Mouse (Mus musculus): ENCODE results near the gene Shc4.

The Shc4 gene

GRCm38 (mm10) chr2:125628487-125628886 is 95.5 kb downstream of the Shc4 start:
- no peak for DNase-seq

- DNase-seq = no peak
Measured at GRCm38 (mm10) chr2:125626536-125626935, 97.4 kb downstream of the Shc4 start.

- peak; percentile 97 for DNase-seq
Measured at GRCm38 (mm10) chr2:125624837-125625351, 99.1 kb downstream of the Shc4 start, which contains the start of gene Cep152. Gene Cep152 (minus strand): TSS chr2:125625113.

DNA sequence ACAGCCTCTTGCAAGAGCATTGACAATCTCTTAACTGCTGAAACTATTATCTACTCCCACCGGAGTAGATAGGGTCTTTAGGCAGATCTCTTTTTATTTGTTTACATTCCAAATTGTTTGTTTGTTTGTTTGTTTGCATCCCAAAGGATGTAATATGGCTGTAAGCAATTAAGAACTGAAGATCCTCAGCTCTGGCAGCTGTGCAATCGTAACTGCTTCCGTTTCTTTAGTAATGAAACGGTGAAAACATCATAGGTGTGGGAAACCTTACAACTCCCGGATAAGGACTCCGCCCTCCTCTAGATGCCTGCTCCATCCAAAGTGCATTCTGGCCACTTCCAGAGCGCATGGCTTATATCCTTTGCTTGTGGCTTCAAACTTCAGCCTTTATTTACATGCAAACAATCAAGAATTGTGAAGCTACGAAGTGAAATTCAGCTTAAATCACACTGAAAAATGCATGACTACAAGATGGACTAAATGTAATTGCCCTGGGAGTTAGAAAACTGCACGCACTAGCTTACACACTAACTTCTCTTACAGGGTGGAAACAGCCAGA is 99.7 kb downstream of the Shc4 start:
- no peak for DNase-seq

GRCm38 (mm10) chr2:125623211-125623610 is 100.7 kb downstream of the Shc4 start:
- no peak for DNase-seq

- no peak for DNase-seq
Measured at GRCm38 (mm10) chr2:125620213-125620907, 103.6 kb downstream of the Shc4 start.

DNA sequence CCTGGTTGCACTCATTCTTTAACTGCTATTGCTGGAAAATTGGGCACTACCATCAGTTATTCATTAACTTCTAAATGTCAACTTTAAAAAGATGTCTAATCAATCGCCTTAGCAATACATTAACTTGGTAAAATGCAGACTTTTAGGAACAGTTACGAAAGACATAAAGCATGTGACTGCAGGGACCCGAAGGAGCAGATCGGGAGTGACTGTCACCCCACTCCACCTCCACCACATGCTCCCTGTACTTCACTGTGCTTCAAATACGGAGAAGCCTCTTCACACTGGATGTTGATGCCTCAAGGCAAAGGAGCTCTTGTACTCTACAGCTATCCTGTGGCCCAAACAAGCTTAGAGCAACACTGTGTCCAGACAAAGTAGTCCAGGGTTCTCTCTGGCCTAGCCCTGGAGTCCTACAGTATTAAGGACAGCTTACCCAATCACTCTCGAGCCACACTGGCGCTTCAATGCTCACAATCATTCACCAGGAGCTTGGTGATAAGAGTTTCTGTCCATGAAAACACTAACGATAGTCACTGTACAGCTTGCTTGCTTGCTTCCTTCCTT is 108.0 kb downstream of the Shc4 start:
- DNase-seq = no peak

GRCm38 (mm10) chr2:125615440-125615839 is 108.5 kb downstream of the Shc4 start:
- DNase-seq = no peak

DNA sequence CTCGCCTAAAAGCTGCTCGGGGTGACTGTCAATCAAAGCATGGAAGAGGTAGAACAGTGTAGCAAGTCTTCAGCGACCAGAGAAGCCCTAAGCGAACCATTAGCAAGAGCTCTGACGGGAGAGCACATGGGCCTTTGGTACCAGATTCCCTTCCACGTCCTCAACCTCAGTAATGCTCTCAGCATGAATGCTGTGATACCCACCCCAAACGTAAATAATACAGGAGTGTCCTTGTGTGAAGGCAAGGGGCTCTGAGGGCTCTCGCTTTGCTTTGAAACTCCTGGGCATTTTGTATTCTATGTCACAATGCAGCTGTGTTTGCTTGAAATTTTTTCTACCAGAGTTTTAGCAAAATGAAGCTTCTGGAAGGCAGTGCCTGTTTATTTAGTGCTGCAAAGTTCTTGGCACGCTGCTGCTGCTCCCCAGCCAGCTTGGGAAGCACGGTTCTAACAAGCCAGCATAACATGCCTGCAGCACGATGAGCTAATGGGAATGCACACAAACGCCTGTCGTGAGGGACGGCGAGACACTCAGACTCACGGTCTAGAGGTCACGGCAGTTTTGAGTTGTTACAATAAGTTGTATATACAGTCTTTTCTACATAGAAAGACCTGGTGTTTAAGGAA is 117.6 kb downstream of the Shc4 start:
- no peak for DNase-seq

GRCm38 (mm10) chr2:125604646-125605045 is 119.3 kb downstream of the Shc4 start:
- peak; percentile 45 for DNase-seq

GRCm38 (mm10) chr2:125602970-125603369 is 121.0 kb downstream of the Shc4 start:
- DNase-seq = no peak

GRCm38 (mm10) chr2:125598958-125599357 is 125.0 kb downstream of the Shc4 start:
- no peak for DNase-seq

DNA sequence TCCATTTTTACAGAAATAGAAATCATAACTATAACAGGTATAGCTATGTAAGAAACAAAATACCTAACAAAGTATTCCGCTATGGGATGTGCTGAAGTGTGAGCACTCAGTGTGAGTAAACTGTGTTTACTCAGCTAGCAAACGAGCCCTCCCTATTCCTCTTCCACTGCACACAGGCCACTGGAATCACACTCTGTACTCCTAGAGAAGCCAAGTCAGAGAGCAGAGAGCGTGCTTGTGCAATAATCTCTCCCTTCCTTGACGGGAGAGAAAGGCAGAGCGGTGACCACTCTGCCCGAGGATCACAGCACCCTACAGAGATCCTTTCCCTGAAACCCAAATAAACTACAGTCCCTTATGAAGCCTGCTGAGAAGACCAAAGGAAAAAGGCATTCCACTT is 125.7 kb downstream of the Shc4 start:
- no peak for DNase-seq

DNA sequence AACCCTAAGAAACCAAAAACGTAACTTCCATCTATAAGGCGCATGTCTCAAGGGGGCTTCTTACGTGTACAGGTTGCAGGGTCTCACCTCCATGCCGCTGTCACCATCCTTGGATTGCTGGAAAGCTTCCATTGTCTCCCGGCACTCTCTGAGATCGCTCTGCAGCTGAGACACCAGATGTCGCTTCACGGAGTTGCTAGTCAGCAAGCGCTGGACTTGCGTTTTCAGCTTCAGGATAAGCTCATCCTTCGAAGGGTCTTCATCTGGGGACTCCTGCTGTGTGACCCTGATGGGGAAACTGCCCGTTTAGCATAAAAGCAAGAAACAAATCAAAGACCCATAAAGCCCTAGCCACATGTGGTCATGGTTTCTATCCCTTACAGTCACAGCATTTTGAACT is 129.2 kb downstream of the Shc4 start:
- DNase-seq = no peak

DNA sequence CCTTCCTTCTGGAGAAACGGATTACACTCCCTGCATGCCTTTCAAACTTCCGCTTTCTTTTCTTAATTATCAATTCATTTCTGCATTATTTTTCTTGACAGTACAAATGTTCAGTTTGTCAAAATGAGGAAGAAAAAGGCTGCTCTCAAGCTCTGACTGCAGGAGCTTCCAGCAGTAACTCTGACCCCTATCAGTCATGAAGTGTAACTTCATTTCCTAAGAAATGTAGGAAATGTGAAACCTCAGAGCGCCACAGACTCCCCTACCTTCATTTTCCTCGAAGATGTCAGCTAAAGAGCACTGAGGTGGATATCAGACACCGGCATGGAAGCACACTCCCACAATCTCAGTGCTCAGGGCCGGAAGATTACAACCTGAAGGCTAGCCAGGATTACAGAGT is 129.9 kb downstream of the Shc4 start:
- no peak for DNase-seq

GRCm38 (mm10) chr2:125591895-125592294 is 132.1 kb downstream of the Shc4 start:
- no peak for DNase-seq

DNA sequence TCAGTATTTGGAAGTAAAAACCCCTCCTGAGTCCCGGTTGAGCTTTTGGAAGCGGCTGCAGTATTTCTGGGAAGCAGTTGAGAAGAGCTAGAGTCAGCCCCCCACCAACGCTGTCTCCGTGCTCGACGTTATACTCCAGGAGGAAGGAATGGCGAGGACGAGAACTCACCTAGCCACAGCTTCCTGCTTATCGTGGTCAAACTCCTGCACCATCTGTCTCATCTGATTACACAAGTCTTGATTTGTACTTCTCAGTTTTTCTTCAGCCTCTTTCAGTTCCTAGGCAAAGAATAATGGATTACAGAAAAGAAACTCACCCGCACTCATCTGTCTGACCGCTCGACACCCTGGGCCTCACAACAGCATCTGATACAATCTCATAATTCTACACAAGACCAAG is 134.7 kb downstream of the Shc4 start:
- DNase-seq = no peak

- no peak for DNase-seq
Measured at GRCm38 (mm10) chr2:125581081-125581480, 142.9 kb downstream of the Shc4 start.

- DNase-seq = no peak
Measured at GRCm38 (mm10) chr2:125577670-125578069, 146.3 kb downstream of the Shc4 start.

Data from thymus, postnatal 4 days (tissue).